ENCODE assay signal across 8 mouse cellular contexts in the genomic region with DNA sequence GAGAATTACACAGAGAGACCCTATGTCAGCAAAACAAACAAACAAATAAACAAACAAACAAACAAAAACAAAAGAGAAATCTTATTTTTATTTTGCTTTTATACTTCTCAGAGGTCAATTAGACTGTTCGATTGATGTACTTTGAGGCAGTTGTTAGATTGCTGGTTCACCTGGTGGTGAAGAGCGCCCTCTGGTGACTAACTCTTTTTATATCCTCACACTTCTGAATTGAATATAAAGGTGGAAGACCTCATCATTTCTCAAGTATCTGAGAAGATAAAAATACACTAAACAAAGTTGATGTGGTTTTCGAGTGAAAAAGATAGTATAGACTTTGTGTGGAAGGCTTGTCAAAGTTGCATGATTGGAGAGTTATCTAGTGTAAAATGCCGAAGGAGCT. TPM values are rescaled to one million over a fixed set of nuclear protein-coding genes. Genes with fewer than 3 reads are reported as not detected.
DNase-seq lines count a peak whose midpoint lies in the region; ATAC-seq and TF ChIP-seq lines count a peak whose summit lies in the region.

No protein-coding gene starts in this region.

- H3K27ac ChIP-seq in layer of hippocampus, adult 2 months, result no peak overlapping the region
- no peak overlapping the region for H3K27ac ChIP-seq in ES-Bruce4 (ENCODE audit: insufficient read depth, low read length)
- no peak overlapping the region for H3K27ac ChIP-seq in cortical plate, adult 2 months (ENCODE audit: insufficient read depth, low read length)

- TF ChIP-seq POLR2A in ES-Bruce4 (IDR thresholded peaks at IDR 0.05; ENCODE audit: insufficient read depth, low read length), result no peak
- no peak for TF ChIP-seq POLR2A in cortical plate, adult 2 months (IDR thresholded peaks at IDR 0.05; ENCODE audit: extremely low read depth, insufficient read depth, low read length)

- H3K4me3 ChIP-seq in layer of hippocampus, adult 2 months, result no peak overlapping the region
- no peak overlapping the region for H3K4me3 ChIP-seq in ES-Bruce4 (ENCODE audit: low read depth, low read length)
- H3K4me3 ChIP-seq in cortical plate, adult 2 months (ENCODE audit: insufficient read depth, low read length), result no peak overlapping the region

- DNase-seq in CD4-positive, CD25-positive, alpha-beta regulatory T cell, adult 2 months (ENCODE audit: low read depth, low spot score), result peak; percentile 86
- DNase-seq in layer of hippocampus, adult 2 months (ENCODE audit: low spot score in 2 of 2), result peak; percentile 41 to 63
- DNase-seq in layer of hippocampus, adult 9-11 months, result no peak
- peak; percentile 60 for DNase-seq in lung, postnatal 10 days
- no peak for DNase-seq in ovary, postnatal 36 days (ENCODE audit: low spot score)

- peak; percentile 90 for TF ChIP-seq CTCF in layer of hippocampus, adult 2 months (conservative IDR thresholded peaks at IDR 0.05)
- peak; percentile 25 for TF ChIP-seq CTCF in ES-Bruce4 (IDR thresholded peaks at IDR 0.05; ENCODE audit: low read depth, low read length)
- TF ChIP-seq CTCF in cortical plate, adult 2 months (IDR thresholded peaks at IDR 0.05; ENCODE audit: extremely low read depth, insufficient read depth, low read length), result peak; percentile 52; the same call in 1 of the 2 replicates

- no peak for TF ChIP-seq EP300 in ES-Bruce4 (IDR thresholded peaks at IDR 0.05; ENCODE audit: insufficient read depth, low read depth, low read length)

- ATAC-seq in CD4-positive, CD25-positive, alpha-beta regulatory T cell, adult 4 months, result no peak

- no peaks in the 10 kb centered on the region for H3K9me3 ChIP-seq in ES-Bruce4 (replicated peaks; ENCODE audit: control insufficient read depth, insufficient read depth, low read length, poor library complexity, severe bottlenecking)

- H3K4me1 ChIP-seq in ES-Bruce4 (ENCODE audit: control insufficient read depth, insufficient read depth, low read length), result no peaks in the 10 kb centered on the region
- no peaks in the 10 kb centered on the region; the same call in 1 of the 2 replicates for H3K4me1 ChIP-seq in cortical plate, adult 2 months (ENCODE audit: control insufficient read depth, insufficient read depth, low read length)

- no peak overlapping the region for H3K9ac ChIP-seq in ES-Bruce4 (ENCODE audit: low read depth, poor library complexity, severe bottlenecking)

- H3K36me3 ChIP-seq in ES-Bruce4 (ENCODE audit: control insufficient read depth, insufficient read depth, low read length, poor library complexity, severe bottlenecking), result no peaks in the 10 kb centered on the region

- no peaks in the 10 kb centered on the region for H3K27me3 ChIP-seq in ES-Bruce4 (ENCODE audit: control insufficient read depth, insufficient read depth, low read length, poor library complexity, severe bottlenecking)

RNA-seq across cellular contexts. Expression of a gene that starts 13.5 kb away (rescaled TPM):
- polyA plus RNA-seq in CD4-positive, CD25-positive, alpha-beta regulatory T cell, adult 4 months (2017; shearing (Covaris generic)), result 10 to 100 TPM; 33.3 to 41.4 TPM
- total RNA-seq in layer of hippocampus, adult 2 months (2021), result 10 to 100 TPM; 53.3 to 54.7 TPM
- polyA plus RNA-seq in ES-Bruce4 (2011; ENCODE audit: insufficient read depth, insufficient read length, low read depth, missing spikeins), result 14.3 and 14.6 TPM in 2 replicates
- 20.3 and 20.6 TPM in 2 replicates for polyA plus RNA-seq in cortical plate, adult 2 months (2012; rRNA removed)

Comparison
In these comparisons a context has a peak if more than half of its experiments do, and no peak if none do; other contexts are left out.
1. DNase-seq: peak in CD4-positive, CD25-positive, alpha-beta regulatory T cell, adult 2 months (single experiment), layer of hippocampus, adult 2 months (2 of 2) and lung, postnatal 10 days (single experiment); none in layer of hippocampus, adult 9-11 months (single experiment) and ovary, postnatal 36 days (single experiment).
2. CTCF ChIP-seq: peak in every context shown above with its lines; median percentile 90 in layer of hippocampus, adult 2 months; 52 in cortical plate, adult 2 months; 25 in ES-Bruce4.